Comparison of ENCODE assay signal across 8 mouse cellular contexts in the genomic region with DNA sequence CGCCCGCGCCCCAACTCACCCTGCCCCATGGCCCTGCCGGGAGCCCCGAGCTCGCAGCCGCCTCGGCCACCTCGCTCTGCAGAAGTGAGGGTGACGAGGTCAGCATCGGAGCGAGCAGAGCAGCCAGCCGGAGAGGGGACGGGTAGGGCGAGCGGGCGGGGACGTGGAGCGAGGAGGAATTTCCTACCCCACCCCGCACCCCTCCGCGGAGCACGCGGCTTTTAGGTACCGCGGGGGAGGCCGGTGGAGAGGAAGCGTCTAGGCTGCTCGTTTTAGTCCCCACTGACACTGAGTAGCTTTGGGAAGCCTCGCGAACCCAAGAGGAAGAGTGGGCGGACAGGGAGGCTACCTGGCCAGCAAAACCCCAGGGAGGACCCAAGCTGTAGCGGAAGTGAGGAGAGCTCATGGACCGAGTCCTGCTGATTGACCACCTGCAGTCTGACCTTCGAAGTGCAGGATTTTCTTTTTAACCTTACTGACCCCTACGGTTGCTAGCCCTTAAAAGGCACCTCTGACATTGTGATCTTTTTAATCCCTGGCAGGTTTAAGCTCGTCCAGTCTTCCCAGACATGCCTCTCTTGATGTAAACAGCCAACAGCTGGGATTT. TPM values are rescaled to one million over a fixed set of nuclear protein-coding genes. Genes with fewer than 3 reads are reported as not detected.
A peak's percentile ranks its signal among the peaks of the same experiment; 100 is the strongest.
DNase-seq lines count a peak whose midpoint lies in the region; ATAC-seq and TF ChIP-seq lines count a peak whose summit lies in the region.

A gene (minus strand): TSS at position 440 of the 607 bp plus-strand sequence.

- in situ Hi-C loops in Patski (cut with MboI; ENCODE audit: low pct_unique_long_range_greater_than_20kb): no loop called here

- CTCF ChIA-PET in Patski (lab: Charles Lee): interaction anchor here (0.8 to 1.2 kb wide), 3 partner anchors 16 to 99 kb away, joined by 3 read pairs; no protein-coding TSS in a partner anchor

- no peaks in the 10 kb centered on the region for H3K27me3 ChIP-seq in heart, adult 2 months (ENCODE audit: control insufficient read depth, insufficient read depth, low read length)
- no peaks in the 10 kb centered on the region for H3K27me3 ChIP-seq in Patski
- peaks cover 6% of the 10 kb centered on the region; the same call in 1 of the 2 replicates for H3K27me3 ChIP-seq in forebrain, embryonic 11.5 days (ENCODE audit: control insufficient read depth, insufficient read depth, low read length)
- H3K27me3 ChIP-seq in hindbrain, embryonic 16.5 days (replicated peaks; ENCODE audit: control insufficient read depth, insufficient read depth, low read length): peaks cover 3% of the 10 kb centered on the region; the same call in 1 of the 2 replicates
- no peaks in the 10 kb centered on the region for H3K27me3 ChIP-seq in lung, postnatal 0 days (replicated peaks; ENCODE audit: insufficient read depth, low read length)

- no peak; the same call in 1 of the 2 replicates for TF ChIP-seq POLR2A in heart, adult 2 months (IDR thresholded peaks at IDR 0.05; ENCODE audit: insufficient read depth, low read depth, low read length)

- peak; percentile 67 for ATAC-seq in Patski
- ATAC-seq in forebrain, embryonic 11.5 days (replicated peaks; ENCODE audit: low FRiP score): peak; percentile 75
- peak; percentile 85 for ATAC-seq in hindbrain, embryonic 16.5 days
- ATAC-seq in lung, postnatal 0 days: peak; percentile 52

- DNase-seq in heart, adult 2 months: no peak
- DNase-seq in heart, adult 11 months: no peak
- DNase-seq in Patski (ENCODE audit: low read depth, low spot score): no peak
- DNase-seq in forebrain, embryonic 11.5 days (ENCODE audit: low spot score): no peak
- peak; percentile 68 for DNase-seq in lung, postnatal 0 days (ENCODE audit: low spot score)
- DNase-seq in spleen, adult 18-20 months: peak; percentile 77 to 84
- DNase-seq in cerebellum, adult 8-10 months: no peak

- intact Hi-C loops in heart, adult 2 months (cut with DNase I): loop anchor here (2.0 to 5.0 kb wide), 2 partner anchors 53 to 94 kb away; no protein-coding TSS in a partner anchor

- no peak for TF ChIP-seq EP300 in heart, adult 2 months (IDR thresholded peaks at IDR 0.05; ENCODE audit: insufficient read depth, low read depth, low read length)
- 0 out of 2 replicates have a peak, but pooled peaks have one; percentile 34 for TF ChIP-seq EP300 in lung, postnatal 0 days (IDR thresholded peaks at IDR 0.05)

- H3K36me3 ChIP-seq in heart, adult 2 months (ENCODE audit: control insufficient read depth, insufficient read depth, low read length): peaks cover 13% of the 10 kb centered on the region; the same call in 1 of the 2 replicates
- no peaks in the 10 kb centered on the region for H3K36me3 ChIP-seq in forebrain, embryonic 11.5 days (ENCODE audit: control insufficient read depth, insufficient read depth, low read length)
- H3K36me3 ChIP-seq in hindbrain, embryonic 16.5 days (ENCODE audit: control insufficient read depth, insufficient read depth, low read length): no peaks in the 10 kb centered on the region
- H3K36me3 ChIP-seq in lung, postnatal 0 days (ENCODE audit: insufficient read depth, low read length): no peaks in the 10 kb centered on the region

- H3K79me2 ChIP-seq in heart, adult 2 months (replicated peaks; ENCODE audit: control insufficient read depth, insufficient read depth, low read length): peaks cover 3% of the 10 kb centered on the region; the same call in 1 of the 2 replicates

- H3K27ac ChIP-seq in heart, adult 2 months: peak within 1 kb of the TSS; percentile 95
- H3K27ac ChIP-seq in forebrain, embryonic 11.5 days (ENCODE audit: low read depth, low read length): 0 out of 2 replicates have a peak within 1 kb of the TSS, but pooled peaks have one; percentile 25
- H3K27ac ChIP-seq in hindbrain, embryonic 16.5 days (ENCODE audit: low read depth, low read length): peak within 1 kb of the TSS; percentile 70
- peak within 1 kb of the TSS; percentile 93 for H3K27ac ChIP-seq in lung, postnatal 0 days (ENCODE audit: low read length)

- peak within 1 kb of the TSS; percentile 99 for H3K4me2 ChIP-seq in forebrain, embryonic 11.5 days (ENCODE audit: low read depth, low read length, severe bottlenecking)
- peak within 1 kb of the TSS; percentile 99 for H3K4me2 ChIP-seq in hindbrain, embryonic 16.5 days (ENCODE audit: low read length)
- H3K4me2 ChIP-seq in lung, postnatal 0 days (replicated peaks; ENCODE audit: low read depth, low read length): peak within 1 kb of the TSS; percentile 94

- POLR2A ChIA-PET in Patski (lab: Charles Lee): interaction anchor here (0.8 to 1.6 kb wide), 4 partner anchors 86 to 96 kb away, joined by 3 to 6 read pairs (median 3); no protein-coding TSS in a partner anchor

- H3K9ac ChIP-seq in heart, adult 2 months (ENCODE audit: low read depth, low read length): peak within 1 kb of the TSS; percentile 94
- H3K9ac ChIP-seq in forebrain, embryonic 11.5 days (ENCODE audit: low read length): peak within 1 kb of the TSS; percentile 77
- H3K9ac ChIP-seq in hindbrain, embryonic 16.5 days (ENCODE audit: low read depth, low read length): peak within 1 kb of the TSS; percentile 72
- peak within 1 kb of the TSS; percentile 58 for H3K9ac ChIP-seq in lung, postnatal 0 days (replicated peaks; ENCODE audit: low read depth)

- peaks cover 5% of the 10 kb centered on the region for H3K4me1 ChIP-seq in heart, adult 2 months (ENCODE audit: control insufficient read depth, insufficient read depth, low read length)
- peaks cover 7% of the 10 kb centered on the region; the same call in 1 of the 2 replicates for H3K4me1 ChIP-seq in forebrain, embryonic 11.5 days (replicated peaks; ENCODE audit: control insufficient read depth, insufficient read depth, low read length)
- peaks cover 9% of the 10 kb centered on the region for H3K4me1 ChIP-seq in hindbrain, embryonic 16.5 days (ENCODE audit: control insufficient read depth, insufficient read depth, low read depth, low read length)
- no peaks in the 10 kb centered on the region for H3K4me1 ChIP-seq in lung, postnatal 0 days (ENCODE audit: insufficient read depth, low read depth, low read length)

- whole genome bisulfite sequencing in heart, adult 2 months: under 1% methylated on average over 37 of the region's 37 CpGs
- WGBS in forebrain, embryonic 11.5 days: under 1% methylated on average over 37 of the region's 37 CpGs
- under 1% methylated on average over 33 of the region's 37 CpGs for WGBS in hindbrain, embryonic 16.5 days
- under 1% methylated on average over 34 of the region's 37 CpGs for WGBS in lung, postnatal 0 days

- peak; percentile 45 for TF ChIP-seq CTCF in heart, adult 2 months (IDR thresholded peaks at IDR 0.05)
- TF ChIP-seq CTCF in Patski (IDR thresholded peaks at IDR 0.05): no peak
- TF ChIP-seq CTCF in lung, postnatal 0 days (IDR thresholded peaks at IDR 0.05): peak; percentile 31

- H3K4me3 ChIP-seq in heart, adult 2 months: peak within 1 kb of the TSS; percentile 73
- peak within 1 kb of the TSS; percentile 67 for H3K4me3 ChIP-seq in forebrain, embryonic 11.5 days (ENCODE audit: low read depth, low read length)
- peak within 1 kb of the TSS; percentile 75 for H3K4me3 ChIP-seq in hindbrain, embryonic 16.5 days (ENCODE audit: low read length)
- peak within 1 kb of the TSS; percentile 78 for H3K4me3 ChIP-seq in lung, postnatal 0 days (ENCODE audit: low read depth, low read length)

- no peaks in the 10 kb centered on the region for H3K9me3 ChIP-seq in forebrain, embryonic 11.5 days (ENCODE audit: control insufficient read depth, low read length)
- H3K9me3 ChIP-seq in hindbrain, embryonic 16.5 days (ENCODE audit: control insufficient read depth, low read length): no peaks in the 10 kb centered on the region
- H3K9me3 ChIP-seq in lung, postnatal 0 days (ENCODE audit: low read length): no peaks in the 10 kb centered on the region

RNA-seq across cellular contexts. Expression of the gene that starts here (rescaled TPM):
- 10 to 100 TPM; 53.3 to 76.8 TPM for total RNA-seq in heart, adult 2 months (2021)
- polyA plus RNA-seq in heart, adult 2 months (2012; rRNA removed): 19.3 and 35.1 TPM in 2 replicates
- polyA plus RNA-seq in Patski (2021): 71.0 TPM
- polyA plus RNA-seq in forebrain, embryonic 11.5 days (2014; fragmentation: Nextera tagmentation; extraction: Ambion mirVana): 4.2 and 4.8 TPM in 2 replicates
- 2.8 and 3.7 TPM in 2 replicates for polyA plus RNA-seq in hindbrain, embryonic 16.5 days (2015; fragmentation: Nextera tagmentation; extraction: Ambion mirVana)
- polyA plus RNA-seq in lung, postnatal 0 days (2015; fragmentation: Nextera tagmentation; extraction: Ambion mirVana): 8.8 and 9.4 TPM in 2 replicates

Comparison
In these comparisons a context has a peak if more than half of its experiments do, and no peak if none do; other contexts are left out.
1. DNase-seq: peak in lung, postnatal 0 days (single experiment) and spleen, adult 18-20 months (2 of 2); none in heart, adult 2 months (0 of 2), heart, adult 11 months (single experiment), Patski (single experiment), forebrain, embryonic 11.5 days (single experiment) and cerebellum, adult 8-10 months (single experiment).
2. H3K27ac ChIP-seq: peak in every context shown above with its lines; median percentile 95 in heart, adult 2 months; 93 in lung, postnatal 0 days; 70 in hindbrain, embryonic 16.5 days; 25 in forebrain, embryonic 11.5 days.
3. Peak in every context shown above with its lines, with median percentiles within 50 percentile points of each other: H3K4me3 ChIP-seq, H3K9ac ChIP-seq, ATAC-seq and H3K4me2 ChIP-seq.